Mouse (Mus musculus) G1E-ER4 (cell line): Measurements from ENCODE around the gene Lysmd2. TPM values are rescaled to one million over a fixed set of nuclear protein-coding genes. Genes with fewer than 3 reads are reported as not detected.

Source experiments
- GATA1 ChIP-seq: IDR thresholded peaks from one replicate; pipeline ENCODE4 v1.8.0; 2012; ENCODE audit warnings: low read length, inconsistent platforms
- polyA plus RNA-seq: library from polyadenylated mRNA; stranded (reverse); fragments of >175 nt; gene quantifications from 2 replicates; pipeline ENCODE4 v1.2.3, GENCODE M21; 2012

Lysmd2 gene
- not detected in 2 replicates for polyA plus RNA-seq

- no peak for TF ChIP-seq GATA1
These were observed at the start of gene Lysmd2 for GRCm38 (mm10) chr9:75625556-75626307. Lysmd2 (plus strand) TSS chr9:75625741.

- no peak for TF ChIP-seq GATA1
These were observed 46.2 kb upstream of the Lysmd2 start for GRCm38 (mm10) chr9:75579321-75579720.

DNA sequence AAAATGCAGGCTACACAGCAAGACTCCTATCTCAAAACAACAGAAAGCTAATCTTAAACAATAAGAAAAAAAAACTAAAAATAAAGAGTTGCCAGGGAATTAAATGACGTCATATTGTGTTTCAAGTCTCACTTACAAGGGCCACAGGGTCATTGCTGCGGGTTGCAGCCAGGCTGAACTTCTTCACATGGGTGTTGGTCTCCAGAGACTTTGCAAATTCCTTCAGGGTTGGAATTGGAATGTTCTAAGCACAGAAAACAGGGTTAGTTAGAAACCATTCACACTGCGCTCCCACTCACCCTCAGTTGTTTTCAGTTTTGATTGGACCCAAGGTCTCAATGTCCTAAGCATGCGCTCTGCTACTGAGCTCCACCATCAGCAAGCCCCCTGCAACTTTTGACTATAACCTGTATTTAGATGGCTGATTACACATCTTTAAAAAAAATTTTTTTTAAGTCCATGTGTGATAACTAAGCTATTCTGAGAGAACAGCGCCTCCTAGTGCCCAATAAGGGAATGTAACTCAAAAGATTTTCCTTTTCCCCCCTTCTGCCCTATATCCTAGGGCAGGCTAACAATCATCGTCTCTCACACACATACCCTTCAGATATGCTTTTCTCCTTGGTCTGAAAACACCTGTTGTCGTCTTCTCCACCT, 43.7 kb upstream of the Lysmd2 start:
- no peak for TF ChIP-seq GATA1

GRCm38 (mm10) chr9:75589850-75590790, 35.4 kb upstream of the Lysmd2 start:
- TF ChIP-seq GATA1: no peak

DNA sequence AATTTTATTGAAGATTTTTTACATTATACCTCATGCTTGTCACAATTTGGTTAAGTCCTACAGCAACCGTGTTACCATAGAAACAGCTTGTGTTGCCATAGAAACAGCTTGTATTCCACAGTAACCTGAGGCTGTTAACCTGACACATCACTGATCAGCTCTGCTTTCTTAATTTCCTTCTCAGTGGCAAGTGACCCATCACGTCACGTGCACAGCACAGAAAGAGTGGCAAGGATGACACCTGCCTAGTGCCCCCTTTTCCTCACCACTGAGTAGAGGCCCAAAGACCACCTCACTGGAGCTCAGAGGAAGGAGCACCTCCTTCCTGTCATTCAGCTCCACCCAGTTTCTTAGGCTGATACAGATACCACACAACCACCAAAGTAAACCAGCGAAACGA, 32.1 kb upstream of the Lysmd2 start:
- TF ChIP-seq GATA1: no peak

- no peak for TF ChIP-seq GATA1
These were observed 28.5 kb upstream of the Lysmd2 start for GRCm38 (mm10) chr9:75597036-75597435.

DNA sequence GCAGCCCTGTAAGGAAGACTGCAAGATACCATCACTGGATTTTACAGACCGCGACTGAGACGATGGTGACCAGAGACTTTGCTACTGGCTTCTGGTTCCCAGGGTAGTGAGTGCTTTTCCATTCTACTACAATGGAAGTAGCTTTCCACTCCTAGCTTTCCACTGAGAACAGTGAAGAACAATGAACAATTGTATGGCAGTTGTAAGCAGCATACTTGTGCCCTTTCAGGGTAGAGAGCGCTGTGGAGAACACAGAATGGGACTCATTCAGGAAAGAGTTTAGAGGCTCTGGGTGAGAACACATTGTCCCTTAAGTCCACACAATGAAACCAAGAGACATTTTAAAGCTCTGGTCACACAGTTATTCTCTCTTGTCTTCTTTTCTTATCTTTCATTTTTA, 27.9 kb upstream of the Lysmd2 start:
- TF ChIP-seq GATA1: no peak

DNA sequence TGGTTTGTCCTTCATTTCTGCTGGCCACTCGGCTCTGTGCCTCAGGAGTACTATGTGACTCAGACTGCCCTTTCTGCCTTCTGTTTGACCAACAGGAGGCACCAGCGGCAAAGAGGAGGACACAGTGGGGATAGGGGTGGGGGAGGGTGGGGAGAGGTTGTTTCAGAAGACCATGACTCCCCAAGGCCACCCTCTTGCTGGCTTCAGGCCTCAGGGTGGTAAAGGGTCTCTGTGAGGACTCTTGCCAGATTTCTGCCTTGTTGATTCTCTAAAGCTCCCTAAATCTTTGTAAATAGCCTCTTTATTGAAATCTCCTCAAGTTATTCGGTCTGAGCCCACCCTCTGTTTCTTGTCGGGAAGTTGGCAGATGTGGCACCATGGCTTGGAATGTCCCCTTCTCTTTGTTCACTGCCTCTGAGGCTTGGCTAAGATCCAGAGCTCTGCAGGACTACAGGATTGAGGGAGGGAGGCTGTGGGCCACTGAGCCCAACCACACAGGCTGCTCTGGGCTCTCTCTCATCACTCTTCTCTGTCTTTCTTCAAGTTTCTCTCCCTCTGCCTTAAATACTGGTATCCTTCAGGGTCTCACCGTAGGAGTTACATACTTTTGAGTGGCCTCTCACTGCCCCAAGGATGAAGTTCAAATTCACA, 26.2 kb upstream of the Lysmd2 start:
- no peak for TF ChIP-seq GATA1

GRCm38 (mm10) chr9:75600166-75600934, 25.2 kb upstream of the Lysmd2 start:
- TF ChIP-seq GATA1: no peak

GRCm38 (mm10) chr9:75601510-75601909, 24.0 kb upstream of the Lysmd2 start:
- no peak for TF ChIP-seq GATA1

- no peak for TF ChIP-seq GATA1
These were observed 18.0 kb upstream of the Lysmd2 start for GRCm38 (mm10) chr9:75607496-75607895.

- no peak for TF ChIP-seq GATA1
These were observed 16.0 kb upstream of the Lysmd2 start for GRCm38 (mm10) chr9:75609505-75609904.

- no peak for TF ChIP-seq GATA1
These were observed 15.6 kb upstream of the Lysmd2 start for GRCm38 (mm10) chr9:75609965-75610364.
